Mouse (Mus musculus) erythroid progenitor cell, adult 5-6 weeks (primary cell): Measurements from ENCODE around the gene Cog4. TPM values are rescaled to one million over a fixed set of nuclear protein-coding genes. Genes with fewer than 3 reads are reported as not detected.

Source experiments
- ATAC-seq: replicated peaks from 2 replicates; pipeline ENCODE4 v1.8.0; 2016; ENCODE audit warnings: moderate number of reproducible peaks, mild to moderate bottlenecking, moderate TSS enrichment, inconsistent platforms; ENCODE audit not compliant: poor library complexity, low FRiP score, severe bottlenecking
- total RNA-seq, 2 experiments: library from RNA; stranded (forward) in 1 of 2; stranded (reverse) in 1 of 2; fragments of 150-400 nt in 1 of 2; fragments of 186-747, 209-891 nt in 1 of 2; gene quantifications; 2 replicates each; pipeline versions ENCODE4 v1.2.3 to v1.2.4; 2015 to 2017; ENCODE audit warnings: low replicate concordance in 2 of 2

Cog4 gene
- total RNA-seq (2015; ENCODE audit: low replicate concordance) = 18.9 and 27.4 TPM in 2 replicates
- total RNA-seq (2017; ENCODE audit: low replicate concordance) = 21.6 and 55.7 TPM in 2 replicates

DNA sequence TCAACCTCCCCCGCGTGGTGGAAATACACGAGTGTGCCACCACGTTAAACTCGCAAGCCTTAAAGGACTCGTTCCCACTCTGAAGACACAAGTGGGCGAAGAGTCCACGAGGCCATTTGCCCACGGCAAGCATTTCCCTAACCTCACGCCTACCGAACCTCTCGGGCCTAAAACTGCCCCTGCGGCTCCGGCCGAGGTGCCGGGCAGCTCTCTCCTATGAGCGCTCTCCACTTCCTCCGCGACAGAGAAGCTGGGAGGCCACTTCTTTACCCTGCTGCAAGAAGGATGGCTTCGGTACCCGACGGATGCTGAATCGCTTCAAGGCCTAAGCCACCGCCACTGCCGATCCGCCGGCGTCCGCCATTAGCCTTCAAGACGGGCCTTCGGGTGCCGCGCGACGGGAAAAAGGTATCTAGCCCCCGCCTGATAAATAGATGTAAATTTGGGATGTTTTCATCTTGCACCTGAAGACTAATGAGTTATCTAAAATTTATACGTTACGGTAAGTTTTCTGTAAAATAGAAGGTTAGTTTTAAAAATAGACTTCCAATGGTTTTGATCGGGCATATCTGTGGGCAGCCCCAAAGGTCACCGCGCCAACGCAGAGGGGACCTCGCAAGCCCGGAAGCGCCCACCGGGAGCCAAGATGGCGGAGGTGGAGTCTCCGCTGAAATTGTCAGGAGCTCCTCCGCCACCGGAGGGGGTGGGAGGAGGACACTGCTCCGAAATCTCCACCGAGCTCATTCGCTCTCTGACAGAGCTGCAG is at the start of gene Cog4, which contains the start of gene Sf3b3:
Cog4 (plus strand) TSS at position 196 of the 766 bp plus-strand sequence.
Sf3b3 (minus strand) TSS at position 383 of the 766 bp plus-strand sequence.
- ATAC-seq = peak; percentile 98

DNA sequence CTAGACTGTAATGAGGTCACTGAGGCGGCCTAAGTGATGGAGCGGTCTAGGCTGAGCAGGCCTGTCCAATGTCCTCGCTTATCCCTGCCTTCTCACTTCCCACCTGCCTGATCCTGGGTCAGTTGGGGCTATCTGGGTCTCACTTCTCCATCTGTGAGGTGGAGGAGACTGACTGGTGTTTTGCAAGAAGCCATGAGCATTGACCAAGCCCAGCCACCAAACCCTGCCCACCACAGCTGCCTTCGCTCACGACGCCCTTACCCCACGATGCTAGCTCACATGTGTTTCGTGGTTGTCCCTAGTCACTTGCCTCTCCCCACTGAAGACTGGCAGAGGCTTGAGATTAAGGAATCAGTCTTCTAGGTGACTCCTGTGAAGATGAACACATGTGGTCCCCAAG is 49.3 kb upstream of the Cog4 start:
- ATAC-seq = no peak

DNA sequence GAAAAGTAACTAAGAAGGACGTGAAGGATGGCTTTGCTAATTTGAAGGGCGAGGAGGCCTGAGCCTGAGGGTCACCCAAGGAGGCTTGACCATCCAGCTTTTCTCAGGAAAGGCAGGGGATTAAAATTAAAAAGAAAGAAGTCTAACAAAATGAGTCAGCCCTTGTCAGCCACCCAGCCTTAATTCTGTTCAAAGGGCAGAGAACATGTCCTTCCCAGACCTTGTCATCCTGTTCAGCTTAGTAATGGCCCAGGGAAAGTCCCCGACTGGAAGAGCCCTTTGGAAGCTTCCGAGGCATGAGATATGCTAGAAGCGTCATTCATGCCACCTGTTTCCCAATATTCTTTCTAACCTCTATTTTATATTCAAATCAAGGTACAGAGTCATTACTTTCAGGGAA is 43.4 kb upstream of the Cog4 start:
- no peak for ATAC-seq

DNA sequence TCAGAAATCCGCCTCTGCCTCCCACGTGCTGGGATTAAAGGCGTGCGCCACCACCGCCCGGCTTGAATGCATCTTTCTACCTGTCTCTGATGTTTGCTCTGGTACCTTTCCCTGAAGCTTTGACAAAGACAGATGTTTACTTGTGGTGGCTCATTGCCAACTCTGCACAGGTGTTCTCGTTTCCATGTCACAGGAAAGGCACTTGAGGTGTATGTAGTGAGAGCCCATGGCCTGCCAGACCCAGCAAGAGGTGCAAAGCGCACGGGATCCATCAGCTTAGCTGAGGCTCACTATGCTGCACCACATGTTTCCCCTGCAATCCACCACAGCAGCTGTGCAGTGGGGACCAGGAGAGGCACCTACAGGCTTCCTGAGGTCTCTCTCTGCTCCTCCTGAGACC is 42.5 kb upstream of the Cog4 start:
- no peak for ATAC-seq

DNA sequence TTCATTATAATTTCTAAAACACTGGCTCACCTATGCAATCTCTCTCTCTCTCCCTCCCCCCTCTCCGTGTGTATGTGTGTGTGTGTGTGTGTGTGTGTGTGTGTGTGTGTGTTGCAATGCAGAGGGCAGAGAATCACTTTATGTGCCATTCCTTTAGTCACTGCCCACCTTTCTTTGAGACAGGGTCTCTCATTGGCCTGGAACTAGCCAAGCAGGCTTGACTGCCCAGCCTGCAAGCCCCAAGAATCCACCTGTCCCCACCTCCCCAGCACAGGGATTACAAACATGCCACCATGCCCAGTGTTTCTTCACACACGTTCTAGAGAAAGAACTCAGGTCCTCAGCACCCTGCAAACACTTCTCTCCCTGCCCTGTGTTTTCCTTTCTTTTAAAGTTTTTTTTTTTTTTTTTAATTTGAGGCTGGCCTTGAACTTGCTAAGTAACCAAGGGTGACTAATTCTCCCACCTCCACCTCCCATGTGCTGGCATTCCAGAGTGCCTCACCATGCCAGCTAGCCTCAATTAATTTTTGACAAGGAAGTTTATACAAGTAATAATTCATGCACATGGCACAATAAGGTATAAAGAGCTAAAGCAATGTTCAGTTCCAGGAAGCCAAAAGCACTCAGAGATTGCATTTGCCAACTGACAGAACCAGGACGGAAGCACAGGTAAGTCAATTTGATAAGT is 41.4 kb upstream of the Cog4 start:
- ATAC-seq = no peak

DNA sequence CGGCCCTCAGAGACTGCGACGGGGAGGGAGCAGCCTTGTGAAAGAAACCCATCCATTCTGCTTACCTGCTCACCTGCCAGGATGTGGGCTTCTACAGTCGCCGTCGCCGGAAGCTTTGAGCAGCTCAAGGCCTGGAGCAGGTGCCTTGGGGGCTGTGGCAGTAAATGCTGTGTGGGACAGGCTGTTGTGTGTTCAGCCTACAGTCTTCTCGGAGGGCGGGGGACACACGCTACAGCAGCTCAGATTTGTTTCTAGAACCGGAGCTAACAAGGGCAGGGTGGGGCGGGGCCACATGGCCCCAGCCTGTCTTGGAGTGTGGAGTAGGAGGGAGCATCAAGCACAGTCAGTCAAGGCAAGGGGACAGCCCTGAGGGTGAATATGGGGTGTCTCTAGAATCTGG is 40.7 kb upstream of the Cog4 start, which contains the start of gene Il34:
Il34 (minus strand) TSS at position 256 of the 400 bp plus-strand sequence.
- no peak for ATAC-seq

DNA sequence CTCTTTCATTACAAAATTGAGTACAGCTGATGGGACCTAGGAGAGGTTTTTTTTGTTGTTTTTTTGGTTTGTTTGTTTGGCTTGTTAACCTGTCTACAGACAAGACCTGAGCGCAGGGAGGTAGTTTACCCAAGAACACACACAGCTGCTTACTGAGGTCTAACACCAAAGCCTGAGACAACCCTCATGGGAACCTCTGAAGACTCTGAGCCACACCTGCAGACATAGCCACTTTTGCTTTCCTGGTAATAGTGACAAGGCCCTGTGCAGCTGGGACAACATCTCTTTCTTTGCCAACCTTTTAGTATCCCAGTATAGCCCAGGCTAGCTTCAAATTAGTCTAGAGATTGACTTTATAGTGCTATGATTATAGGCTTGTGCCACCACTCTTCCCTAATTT is 40.3 kb upstream of the Cog4 start:
- no peak for ATAC-seq

DNA sequence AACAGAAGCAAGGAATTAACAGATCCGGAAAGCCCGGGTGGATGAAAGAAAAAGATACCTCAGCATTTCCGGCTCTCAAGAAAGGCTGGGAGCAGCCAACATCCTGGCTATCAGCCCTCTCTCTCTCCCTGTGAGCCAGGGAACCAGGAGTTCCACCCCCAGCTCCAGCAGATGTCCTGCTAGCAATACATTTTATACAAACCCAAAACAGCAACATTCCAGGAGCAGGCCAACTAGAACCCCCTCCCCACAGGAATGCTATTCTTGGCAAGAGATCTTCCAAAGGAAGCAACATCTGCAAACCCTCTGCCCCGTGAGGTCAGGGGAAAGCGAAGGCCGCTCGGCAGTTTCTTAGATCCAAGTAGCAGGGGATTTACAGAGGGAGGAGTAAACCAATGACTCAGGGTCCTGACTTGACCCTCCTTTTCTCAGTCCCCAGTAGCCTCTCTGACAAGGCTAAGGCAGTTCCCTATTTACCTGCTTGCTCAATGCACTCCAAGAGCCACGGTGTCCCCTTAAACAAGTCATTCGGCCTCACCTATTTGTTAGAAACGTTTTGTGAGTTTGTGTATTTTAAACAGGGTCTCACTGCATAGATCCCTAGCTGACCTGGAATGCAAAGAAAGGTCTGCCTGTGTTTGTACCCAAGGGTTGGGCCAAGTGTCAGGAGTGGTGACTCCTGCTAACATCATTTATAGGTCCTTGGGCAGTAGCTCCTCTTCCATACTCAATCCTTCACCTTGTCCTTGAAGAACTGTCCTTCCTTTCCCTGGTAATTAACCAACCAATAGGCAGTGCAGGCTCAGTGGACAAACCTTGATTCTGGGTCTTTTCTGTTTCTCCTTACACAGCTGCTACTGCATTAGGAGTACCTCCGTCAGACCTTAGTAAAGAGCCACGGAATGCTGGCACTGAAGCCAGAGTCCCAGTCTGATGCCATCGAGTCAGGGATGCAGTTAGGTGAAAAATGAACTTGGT is 37.6 kb upstream of the Cog4 start:
- ATAC-seq = no peak

DNA sequence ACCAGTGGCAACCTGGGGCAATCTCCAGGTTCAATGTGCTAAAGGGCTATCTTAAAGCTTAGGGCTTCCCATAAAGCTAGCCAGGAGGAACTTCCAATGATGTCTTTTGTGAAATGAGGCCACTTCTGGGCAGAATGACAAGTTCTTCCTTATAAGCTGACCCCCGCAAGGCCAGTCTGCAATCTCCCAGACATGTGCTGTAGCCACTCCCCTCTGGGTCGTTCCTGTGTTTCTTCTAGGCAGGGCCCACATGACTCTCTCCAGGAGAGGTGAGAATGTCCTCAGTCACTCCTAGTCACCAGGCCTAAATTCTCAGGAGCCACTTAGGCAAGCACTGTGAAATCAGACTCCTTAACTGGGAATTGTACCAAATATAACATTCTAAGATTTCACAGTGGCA is 36.6 kb upstream of the Cog4 start:
- no peak for ATAC-seq

DNA sequence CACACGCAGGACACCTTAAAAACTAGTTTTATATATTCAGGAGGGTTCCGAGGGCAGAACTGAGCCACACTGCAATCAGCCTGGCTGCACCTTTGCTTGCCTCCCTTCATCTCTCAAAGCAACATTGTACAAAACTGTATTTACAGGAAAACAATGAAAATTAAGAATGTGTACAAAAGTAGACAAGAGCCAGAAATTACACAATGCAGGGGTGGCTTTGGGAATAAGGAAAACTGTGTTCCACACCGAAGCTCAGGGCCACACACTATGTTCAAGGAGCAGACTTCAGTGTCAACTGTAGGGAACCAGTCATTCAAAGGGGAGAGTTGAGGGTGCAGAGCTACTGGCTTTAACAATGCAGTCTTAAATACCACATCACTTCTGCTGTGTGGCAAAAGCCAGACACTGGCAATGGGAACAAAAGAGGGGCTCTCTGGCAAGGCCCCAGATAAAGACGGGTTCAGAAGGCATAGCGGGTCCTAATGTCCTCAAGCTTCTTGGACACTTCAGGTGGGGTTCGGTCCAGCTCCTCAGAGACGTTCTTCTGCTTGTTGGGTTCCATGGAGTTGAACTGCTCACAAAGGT is 35.8 kb upstream of the Cog4 start:
- no peak for ATAC-seq

DNA sequence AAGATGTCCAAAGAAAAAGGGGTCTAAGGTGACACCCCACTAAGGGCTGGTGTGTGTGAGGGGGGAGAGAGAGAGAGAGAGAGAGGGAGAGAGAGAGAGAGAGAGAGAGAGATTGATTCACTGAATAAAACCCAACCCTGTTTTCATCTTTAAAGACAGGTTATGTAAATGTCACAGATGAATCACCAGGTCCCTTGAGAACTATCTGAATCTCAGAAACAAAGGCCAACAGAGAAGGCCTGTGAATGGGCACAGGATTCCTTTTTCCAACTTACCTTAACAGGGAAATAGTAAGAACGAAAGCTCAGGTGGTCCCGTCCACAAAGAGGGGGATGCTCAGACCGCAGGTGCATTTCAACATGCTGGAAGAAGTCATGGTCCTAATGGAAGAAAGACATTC is 35.3 kb upstream of the Cog4 start:
- no peak for ATAC-seq

DNA sequence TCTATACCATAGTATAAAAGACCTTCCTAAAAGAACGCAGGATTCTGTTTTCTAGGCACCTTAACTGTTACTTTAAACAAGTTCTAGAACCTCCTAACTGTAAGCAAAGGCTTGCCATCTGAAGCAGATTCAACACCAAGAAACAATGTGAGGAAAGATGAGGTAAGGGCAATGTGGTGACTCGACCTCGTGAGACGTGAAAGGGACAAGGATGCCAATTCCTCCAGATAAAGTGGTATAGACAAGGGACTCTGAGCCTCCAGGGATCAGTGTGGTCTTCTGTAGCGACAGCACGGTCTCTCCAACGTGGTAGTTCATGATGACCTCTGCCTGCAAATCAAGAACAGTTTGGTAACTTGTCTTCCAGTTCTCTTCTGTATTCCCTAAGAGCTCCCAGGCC is 34.6 kb upstream of the Cog4 start:
- ATAC-seq = no peak

DNA sequence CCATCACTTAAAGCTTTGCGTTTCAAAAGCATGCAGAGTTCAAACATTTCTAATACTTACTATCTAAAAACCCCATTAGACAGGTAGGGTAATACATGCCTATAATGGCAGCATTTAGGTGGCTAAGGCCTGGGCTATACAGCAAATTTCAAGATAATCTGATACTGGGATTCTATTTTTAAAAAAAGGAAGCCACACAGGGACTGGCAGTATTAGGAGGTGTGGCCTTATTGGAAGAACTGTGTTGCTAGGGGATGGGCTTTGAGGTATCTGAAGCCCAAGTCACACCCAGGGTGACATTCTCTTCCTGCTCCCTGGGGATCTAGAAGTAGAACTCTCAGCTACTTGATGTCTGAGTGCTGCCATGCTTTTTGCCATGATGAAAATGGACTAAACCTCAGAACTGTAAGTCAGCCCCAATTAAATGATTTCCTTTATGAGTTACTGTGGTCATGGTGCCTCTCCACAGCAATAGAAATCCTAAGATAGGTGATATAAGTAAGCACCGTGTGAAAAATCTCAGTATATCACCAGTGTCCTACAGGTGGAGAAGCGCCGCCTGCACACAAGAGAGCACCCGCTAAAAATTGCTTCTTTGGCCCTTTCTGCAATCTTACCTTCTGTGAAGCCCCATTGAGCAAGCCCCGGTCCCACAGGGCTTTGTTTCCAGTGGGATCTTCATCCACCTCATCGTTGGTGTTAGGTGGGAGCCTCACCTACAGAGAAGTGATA is 33.9 kb upstream of the Cog4 start:
- no peak for ATAC-seq

DNA sequence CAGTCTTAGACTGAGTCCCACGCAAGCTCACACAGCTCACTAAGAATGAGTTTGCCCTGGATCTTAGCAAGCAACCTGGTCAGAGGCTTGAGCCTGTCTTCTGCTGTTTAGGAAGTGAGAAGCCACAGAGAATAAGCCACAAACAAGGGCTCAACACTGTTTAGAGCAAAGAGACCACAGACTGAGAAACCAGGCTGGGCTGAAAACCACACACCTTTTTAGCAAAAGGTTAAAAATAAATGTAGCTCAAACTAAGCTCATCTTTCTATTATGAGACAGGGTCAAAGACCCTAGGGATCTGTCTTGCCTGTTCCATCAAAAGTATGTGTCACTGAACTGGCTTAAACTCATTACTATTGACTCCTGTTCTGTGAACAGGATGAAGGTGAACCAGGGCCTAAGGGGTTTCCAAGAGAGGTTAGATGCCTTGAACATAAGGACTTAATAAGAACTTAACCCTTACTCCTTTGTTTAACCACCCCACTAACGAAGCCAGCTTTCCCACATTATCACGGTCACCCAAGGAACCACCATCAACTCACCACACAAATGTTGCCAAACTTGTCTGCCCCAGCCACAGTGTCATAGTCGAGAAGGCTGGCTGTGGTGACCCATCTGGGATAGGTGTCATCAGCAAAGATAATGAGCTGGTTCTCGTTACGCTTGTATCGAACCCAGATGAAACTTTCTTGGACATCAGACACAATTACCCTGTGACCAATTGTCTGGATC is 33.2 kb upstream of the Cog4 start:
- ATAC-seq = no peak

DNA sequence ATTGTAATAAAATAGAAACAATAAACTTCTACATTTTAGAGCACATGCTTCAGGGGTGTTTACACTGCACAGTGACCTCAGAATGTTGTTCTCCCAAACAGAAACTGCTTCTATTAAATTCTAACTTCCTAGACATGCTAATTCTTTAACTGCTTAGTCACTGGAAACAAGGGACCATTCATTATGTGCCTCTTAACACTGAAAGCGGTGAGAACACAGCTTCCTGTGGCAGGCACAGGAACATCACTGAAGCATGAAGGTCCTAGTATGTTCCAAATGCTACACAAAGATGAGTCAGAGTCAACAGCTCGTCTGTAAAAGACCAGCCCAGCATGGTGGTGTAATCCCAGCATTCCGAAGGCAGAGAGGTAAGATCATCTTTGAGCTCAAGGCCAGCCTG is 31.1 kb upstream of the Cog4 start:
- no peak for ATAC-seq

DNA sequence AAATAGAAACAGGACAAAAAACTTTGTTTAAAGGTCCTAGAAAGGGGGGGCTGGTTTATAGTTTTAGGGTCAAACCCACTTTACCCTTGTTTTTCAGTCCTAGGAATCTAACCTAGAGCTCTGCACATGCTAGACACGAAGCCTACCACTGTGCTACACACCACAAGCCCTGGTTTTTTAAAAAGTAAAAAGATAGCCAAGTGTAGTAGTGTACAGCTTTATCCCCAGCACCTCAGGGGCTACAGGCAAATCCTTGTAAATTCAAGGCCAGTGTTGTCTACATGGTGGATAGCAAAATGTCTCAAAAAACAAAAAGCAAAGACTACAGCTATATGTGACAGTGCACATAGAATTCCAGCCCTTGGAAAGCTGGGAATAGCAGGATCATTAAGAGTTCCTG is 29.4 kb upstream of the Cog4 start:
- no peak for ATAC-seq

DNA sequence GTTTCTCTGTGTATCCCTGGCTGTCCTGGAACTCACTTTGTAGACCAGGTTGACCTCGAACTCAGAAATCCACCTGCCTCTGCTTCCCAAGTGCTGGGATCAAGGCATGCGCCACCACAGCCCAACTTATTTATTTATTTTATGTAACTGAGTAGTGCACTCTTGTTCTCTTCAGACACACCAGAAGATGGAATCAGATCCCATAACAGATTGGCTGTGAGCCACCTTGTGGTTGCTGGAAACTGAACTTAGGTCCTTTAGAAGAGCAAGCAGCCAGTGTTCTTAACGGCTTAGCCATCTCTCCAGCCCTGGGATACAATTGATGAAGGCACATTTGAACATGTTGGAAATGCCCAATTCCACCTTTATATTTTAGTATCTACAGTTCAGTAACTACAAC is 27.8 kb upstream of the Cog4 start:
- no peak for ATAC-seq

DNA sequence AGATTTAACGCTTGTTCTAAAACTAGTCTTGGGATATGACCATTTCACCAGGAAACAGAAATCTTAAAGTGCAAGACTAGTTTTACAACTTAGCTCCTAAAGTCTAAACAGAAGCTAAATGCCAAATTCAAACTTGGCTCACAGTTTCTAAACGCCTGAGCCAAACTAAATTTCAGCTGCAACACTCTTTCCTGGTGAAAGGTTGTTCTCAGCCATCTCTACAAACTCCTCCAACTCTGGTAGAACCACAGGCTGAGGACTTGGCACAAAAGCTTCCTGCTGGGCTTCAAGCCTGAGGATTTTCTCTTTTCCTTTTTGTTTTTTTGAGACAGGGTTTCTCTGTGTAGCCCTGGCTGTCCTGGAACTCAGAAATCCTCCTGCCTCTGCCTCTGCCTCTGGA is 26.1 kb upstream of the Cog4 start:
- no peak for ATAC-seq
